Mouse (Mus musculus): Measurements from ENCODE around the gene Wwc2.

Gene Wwc2

DNA sequence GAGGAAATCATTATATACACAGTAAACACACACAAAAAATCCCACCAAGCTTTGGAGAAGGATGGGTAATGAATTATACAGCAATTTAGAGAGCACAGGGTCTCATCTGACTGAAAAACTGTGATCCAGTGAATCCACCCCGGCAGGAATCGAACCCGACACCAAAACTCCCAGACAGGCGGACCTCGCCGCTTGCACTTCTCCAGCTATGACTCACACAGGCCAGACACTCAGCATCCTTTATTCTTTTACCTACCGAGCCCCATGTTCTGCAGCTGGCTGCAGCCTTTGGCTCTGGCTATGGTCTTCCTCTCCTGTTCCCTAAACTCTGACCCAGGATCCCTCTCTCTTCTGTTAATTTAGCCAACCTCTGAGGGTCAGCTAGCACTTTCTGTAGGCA lies 85.5 kb downstream of the Wwc2 start:
- WGBS: 90% methylated on average over 7 of the region's 7 CpGs

- 72% methylated on average over 7 of the region's 7 CpGs for WGBS
Observed at GRCm38 (mm10) chr8:47904004-47904403, 86.7 kb downstream of the Wwc2 start.

GRCm38 (mm10) chr8:47902704-47903103 lies 88.0 kb downstream of the Wwc2 start:
- WGBS: 96% methylated on average over 3 of the region's 3 CpGs

DNA sequence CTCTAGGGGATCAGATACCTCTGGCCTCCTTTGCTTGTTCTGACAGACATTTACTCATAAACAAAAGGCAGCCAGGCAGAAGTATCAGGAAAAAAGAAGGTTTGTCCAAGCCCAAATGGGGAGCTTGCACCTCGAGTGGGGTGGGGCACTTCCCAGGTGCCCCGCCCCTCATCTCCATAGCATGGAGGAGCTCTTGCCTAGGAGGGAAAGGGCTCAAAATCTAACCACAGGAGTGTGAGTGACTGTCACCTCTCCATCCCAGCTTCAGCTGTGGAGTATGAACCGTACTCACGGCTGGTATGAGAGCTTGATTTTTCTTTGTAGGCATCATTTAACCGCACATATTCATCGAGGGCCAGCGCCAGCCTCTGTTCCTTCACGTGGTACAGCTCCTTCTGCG lies 90.4 kb downstream of the Wwc2 start:
- 93% methylated on average over 9 of the region's 9 CpGs for WGBS

GRCm38 (mm10) chr8:47899891-47900290 lies 90.8 kb downstream of the Wwc2 start:
- 96% methylated on average over 3 of the region's 3 CpGs for WGBS

DNA sequence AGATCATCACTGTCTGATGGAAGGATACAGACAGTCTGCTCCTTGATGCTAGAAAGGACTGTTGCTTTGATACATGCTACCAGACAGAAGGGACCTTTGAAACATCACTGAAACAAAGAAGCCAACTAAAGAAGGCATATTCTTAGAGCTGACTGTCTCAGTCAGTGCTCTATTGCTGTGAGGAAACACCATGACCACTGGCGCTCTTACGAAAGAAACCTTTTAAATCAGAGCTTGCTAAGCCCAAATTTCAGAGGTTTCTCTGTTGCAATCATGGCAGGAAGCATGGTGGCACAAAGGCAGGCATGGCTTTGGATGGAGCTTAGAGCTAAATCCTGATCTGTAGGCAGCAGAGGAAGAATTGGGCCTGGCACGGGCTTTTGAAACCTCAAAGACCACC lies 98.3 kb downstream of the Wwc2 start:
- 91% methylated on average over 3 of the region's 3 CpGs for WGBS

DNA sequence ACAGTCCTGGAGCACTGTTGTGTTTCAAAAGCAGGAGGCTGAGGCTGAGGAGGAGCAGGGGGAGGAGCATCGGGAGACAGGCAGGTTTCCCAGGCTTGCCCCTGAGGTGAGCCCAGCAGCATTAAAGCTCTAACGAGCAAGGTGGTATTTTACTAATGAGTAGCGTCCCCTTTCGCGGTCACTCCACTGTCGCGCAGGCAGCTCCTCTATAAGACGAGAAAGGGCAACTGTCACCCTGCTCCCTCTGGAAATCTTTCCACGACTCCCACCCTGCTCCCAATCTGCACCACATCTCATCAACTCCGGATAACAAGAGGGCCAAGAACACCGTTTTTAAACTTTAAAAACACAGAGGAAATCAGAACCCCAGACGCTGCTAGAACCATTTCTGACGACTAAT lies 99.1 kb downstream of the Wwc2 start:
- 82% methylated on average over 13 of the region's 13 CpGs for WGBS

DNA sequence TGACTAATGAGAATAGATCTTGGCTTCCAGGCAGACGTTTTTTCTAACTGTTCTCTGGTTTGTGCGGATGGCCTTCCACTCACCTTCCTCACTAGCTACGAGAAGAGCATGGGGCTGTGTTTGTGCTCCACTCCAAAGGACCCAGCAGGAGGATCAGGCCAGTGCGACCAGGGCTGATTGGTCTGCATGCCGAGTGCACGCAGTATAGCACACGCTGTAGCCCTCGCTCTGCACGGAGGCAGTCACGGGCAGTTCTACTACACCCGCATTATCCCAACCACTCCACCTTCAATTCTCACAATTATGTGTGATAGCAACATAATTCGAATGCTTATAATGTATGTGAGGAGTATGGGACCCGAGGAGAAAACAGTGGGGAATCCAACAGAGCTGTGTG lies 99.9 kb downstream of the Wwc2 start:
- WGBS: 92% methylated on average over 13 of the region's 13 CpGs

GRCm38 (mm10) chr8:47889936-47890813 lies 100.5 kb downstream of the Wwc2 start:
- WGBS: 74% methylated on average over 23 of the region's 23 CpGs

DNA sequence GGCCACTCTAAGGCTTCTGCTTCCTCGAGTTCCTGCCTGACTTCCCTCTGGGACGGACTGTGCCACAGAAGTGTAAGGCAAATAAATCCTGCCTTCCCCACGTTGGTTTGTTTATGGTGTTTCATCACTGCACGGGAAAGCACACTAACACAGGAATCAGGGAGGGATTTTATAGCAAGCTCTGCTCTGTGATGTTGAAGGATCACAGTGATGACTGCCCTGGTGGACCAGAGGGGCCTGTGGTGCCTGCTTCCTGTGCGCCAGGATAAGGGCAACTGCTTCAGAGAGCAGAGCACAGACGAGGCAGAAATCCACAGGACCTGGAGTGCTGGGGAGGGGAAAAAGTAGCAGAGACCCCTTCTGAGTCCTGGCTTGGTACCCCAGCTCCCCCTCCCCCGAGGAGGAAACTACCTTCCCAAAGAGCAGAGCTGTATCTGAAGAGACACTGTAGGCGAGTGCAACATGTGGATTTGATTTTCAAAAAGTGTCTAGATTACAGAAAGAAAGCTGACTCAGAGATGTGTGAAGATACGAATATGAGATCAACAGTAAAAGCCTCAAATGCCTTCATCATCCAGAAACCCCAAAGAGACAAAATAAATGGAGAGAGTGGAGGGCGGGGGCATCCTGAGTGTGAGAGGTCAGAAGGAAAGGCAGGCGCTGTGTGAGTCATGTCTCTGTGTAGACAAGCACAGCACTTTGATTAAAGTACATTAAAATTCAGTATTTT lies 101.7 kb downstream of the Wwc2 start:
- 69% methylated on average over 11 of the region's 11 CpGs for WGBS

DNA sequence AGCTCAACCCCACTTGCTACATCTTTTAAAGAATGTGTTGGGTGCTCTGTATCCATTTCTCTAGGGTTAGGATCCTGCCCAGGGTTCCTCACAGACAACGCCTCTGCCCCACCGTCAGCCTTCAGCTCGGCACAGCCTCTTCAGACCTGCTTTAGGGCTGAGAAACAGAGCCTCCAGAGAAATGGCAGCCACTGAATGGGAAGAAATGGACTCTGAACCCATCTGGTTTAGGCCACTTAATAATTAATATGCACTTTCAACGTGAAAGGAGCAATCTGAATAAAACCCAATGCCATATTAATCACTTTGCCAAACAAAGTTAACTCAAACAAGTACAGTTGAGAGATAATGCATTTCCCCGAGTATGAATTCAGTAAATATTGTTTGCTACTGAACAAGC lies 106.4 kb downstream of the Wwc2 start:
- WGBS: 93% methylated on average over 5 of the region's 5 CpGs

DNA sequence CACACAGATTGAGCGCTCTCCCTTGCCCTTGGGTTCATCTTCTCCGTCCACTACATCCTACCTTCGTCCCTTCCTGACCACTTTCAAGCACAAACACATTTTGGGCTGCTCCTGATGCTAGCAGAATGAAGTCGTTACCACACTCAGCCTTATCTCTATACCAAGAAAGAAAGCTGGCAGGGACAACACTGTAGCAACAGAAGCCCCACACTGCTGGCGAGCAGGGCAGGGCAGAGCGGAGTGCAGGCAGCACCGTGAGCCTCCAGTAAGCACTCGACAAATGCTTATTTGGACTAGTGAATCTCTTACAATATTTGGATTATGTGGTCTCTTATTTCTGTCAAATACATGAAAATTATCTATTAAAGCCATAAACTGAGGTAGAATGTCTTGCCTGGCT lies 107.0 kb downstream of the Wwc2 start:
- 92% methylated on average over 8 of the region's 8 CpGs for WGBS

- WGBS: 81% methylated on average over 3 of the region's 3 CpGs
Observed at GRCm38 (mm10) chr8:47878516-47878915, 112.2 kb downstream of the Wwc2 start.

GRCm38 (mm10) chr8:47875865-47876264 lies 114.9 kb downstream of the Wwc2 start:
- WGBS: 95% methylated on average over 12 of the region's 12 CpGs

GRCm38 (mm10) chr8:47874497-47875178 lies 116.1 kb downstream of the Wwc2 start:
- 82% methylated on average over 13 of the region's 13 CpGs for WGBS

DNA sequence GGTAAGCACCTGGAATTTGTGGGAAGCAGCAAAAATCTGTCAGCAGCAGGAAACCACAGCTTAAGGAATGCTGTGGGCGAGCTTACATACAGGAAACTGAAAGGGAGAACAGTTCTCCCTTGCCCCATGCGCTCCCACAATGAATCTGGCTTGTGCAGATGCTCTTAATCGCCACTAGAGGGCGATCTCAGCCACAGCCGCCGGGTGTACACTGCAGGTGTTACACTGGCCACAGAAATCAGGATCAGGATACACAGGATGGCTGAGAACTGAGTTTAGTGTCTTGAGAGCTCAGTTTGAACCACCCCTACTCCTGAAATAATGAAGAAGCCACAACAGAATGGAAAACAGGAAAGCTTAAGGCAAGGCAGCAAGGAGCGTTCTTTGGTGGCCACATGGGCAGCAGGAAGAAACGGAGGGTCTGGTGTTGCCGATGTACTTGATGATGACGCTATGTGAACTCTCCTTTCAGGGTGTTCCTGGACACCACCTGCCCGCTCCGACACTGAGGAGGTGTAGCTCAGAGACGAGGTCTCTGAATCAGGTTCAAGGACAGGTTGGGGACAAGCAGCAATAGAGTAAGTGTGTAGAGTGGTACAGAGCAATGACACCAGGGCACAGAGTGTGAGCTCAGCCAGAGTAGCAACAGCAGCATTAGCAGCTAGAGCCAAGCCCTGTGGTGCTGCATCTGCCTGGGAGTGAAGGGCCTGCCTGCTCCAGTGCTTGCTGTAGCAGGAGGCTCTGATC lies 118.2 kb downstream of the Wwc2 start:
- WGBS: 49% methylated on average over 13 of the region's 13 CpGs

GRCm38 (mm10) chr8:47867067-47867466 lies 123.7 kb downstream of the Wwc2 start:
- 20% methylated on average over 8 of the region's 8 CpGs for WGBS

GRCm38 (mm10) chr8:47866568-47866967 lies 124.2 kb downstream of the Wwc2 start:
- 81% methylated on average over 8 of the region's 8 CpGs for WGBS

- 53% methylated on average over 12 of the region's 12 CpGs for WGBS
Observed at GRCm38 (mm10) chr8:47859259-47859658, 131.5 kb downstream of the Wwc2 start.

GRCm38 (mm10) chr8:47853356-47853755 lies 137.4 kb downstream of the Wwc2 start:
- 67% methylated on average over 5 of the region's 5 CpGs for WGBS

GRCm38 (mm10) chr8:47852737-47853136 lies 138.0 kb downstream of the Wwc2 start:
- WGBS: 93% methylated on average over 5 of the region's 5 CpGs
